Mouse (Mus musculus): ENCODE results near the gene Prh1. TPM values are rescaled to one million over a fixed set of nuclear protein-coding genes. Genes with fewer than 3 reads are reported as not detected.
"Not testable (repeated sequence)": the region's sequence is repeated elsewhere in the genome, so short reads cannot be mapped to it uniquely, and the experiment has no call there.

The Prh1 gene
- not detected in 2 replicates for polyA plus RNA-seq (2016; fragmentation: Nextera tagmentation; extraction: Ambion mirVana)

DNA sequence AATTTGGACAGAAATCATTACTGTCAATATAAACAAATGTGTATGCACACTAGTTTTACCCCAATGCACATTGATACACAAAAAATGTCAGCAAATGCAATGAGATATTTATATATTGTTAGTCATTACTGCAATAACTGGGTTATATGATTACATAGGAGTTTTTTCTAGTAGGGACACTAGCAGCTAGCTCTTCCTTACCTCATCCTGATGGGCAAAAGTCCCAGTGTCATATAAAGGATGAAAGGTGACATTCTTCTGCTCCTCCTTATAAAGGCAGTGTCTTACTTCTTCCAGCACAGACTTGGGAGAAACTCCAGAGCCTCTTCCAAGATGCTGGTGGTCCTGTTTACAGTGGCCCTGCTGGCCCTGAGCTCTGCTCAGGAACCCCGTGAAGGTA, at the start of gene Prh1:
Gene Prh1 (plus strand): TSS at position 301 of the 400 bp plus-strand sequence.
- not testable (repeated sequence) for H3K27ac ChIP-seq; H3K36me3 ChIP-seq; H3K9me3 ChIP-seq; ATAC-seq (ENCODE audit: low FRiP score, low read depth); H3K4me3 ChIP-seq; H3K27me3 ChIP-seq (replicated peaks); H3K9ac ChIP-seq; H3K4me2 ChIP-seq (replicated peaks); H3K4me1 ChIP-seq
- WGBS = 69% methylated on average over 1 of the region's 1 CpGs

DNA sequence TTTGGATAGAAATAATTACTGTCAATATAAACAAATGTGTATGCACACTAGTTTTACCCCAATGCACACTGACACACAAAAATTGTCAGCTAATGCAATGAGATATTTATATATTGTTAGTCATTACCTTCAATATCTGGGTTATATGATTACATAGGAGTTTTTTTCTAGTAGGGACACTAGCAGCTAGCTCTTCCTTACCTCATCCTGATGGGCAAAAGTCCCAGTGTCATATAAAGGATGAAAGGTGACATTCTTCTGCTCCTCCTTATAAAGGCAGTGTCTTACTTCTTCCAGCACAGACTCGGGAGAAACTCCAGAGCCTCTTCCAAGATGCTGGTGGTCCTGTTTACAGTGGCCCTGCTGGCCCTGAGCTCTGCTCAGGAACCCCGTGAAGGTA, 26.0 kb downstream of the Prh1 start, which contains the start of gene Prp2:
Gene Prp2 (plus strand): TSS at position 301 of the 400 bp plus-strand sequence.
- H3K27ac ChIP-seq; H3K9me3 ChIP-seq; H3K36me3 ChIP-seq; H3K4me3 ChIP-seq; H3K9ac ChIP-seq; H3K4me1 ChIP-seq; H3K4me2 ChIP-seq (replicated peaks); ATAC-seq (ENCODE audit: low FRiP score, low read depth); H3K27me3 ChIP-seq (replicated peaks): not testable (repeated sequence)
- WGBS = 77% methylated on average over 2 of the region's 2 CpGs

Other genes with a start within 250 kb of the Prh1 start
- not detected in 2 replicates for gene Gm8882, start 205.7 kb upstream of the Prh1 start, polyA plus RNA-seq (2016; fragmentation: Nextera tagmentation; extraction: Ambion mirVana)
- not detected in 2 replicates for gene Prp2, start 26.1 kb downstream of the Prh1 start, polyA plus RNA-seq (2016; fragmentation: Nextera tagmentation; extraction: Ambion mirVana)
- not detected in 2 replicates for gene A630073D07Rik, start 81.7 kb downstream of the Prh1 start, polyA plus RNA-seq (2016; fragmentation: Nextera tagmentation; extraction: Ambion mirVana)
- gene Tas2r120, start 87.1 kb downstream of the Prh1 start, polyA plus RNA-seq (2016; fragmentation: Nextera tagmentation; extraction: Ambion mirVana) = not detected in 2 replicates
- not detected in 2 replicates for gene Tas2r121, start 131.2 kb downstream of the Prh1 start, polyA plus RNA-seq (2016; fragmentation: Nextera tagmentation; extraction: Ambion mirVana)
- not detected in 2 replicates for gene Tas2r122, start 142.1 kb downstream of the Prh1 start, polyA plus RNA-seq (2016; fragmentation: Nextera tagmentation; extraction: Ambion mirVana)
- not detected in 2 replicates for gene Tas2r115, start 168.2 kb downstream of the Prh1 start, polyA plus RNA-seq (2016; fragmentation: Nextera tagmentation; extraction: Ambion mirVana)
- gene Tas2r124, start 184.9 kb downstream of the Prh1 start, polyA plus RNA-seq (2016; fragmentation: Nextera tagmentation; extraction: Ambion mirVana) = not detected in 2 replicates
- gene Tas2r102, start 192.3 kb downstream of the Prh1 start, polyA plus RNA-seq (2016; fragmentation: Nextera tagmentation; extraction: Ambion mirVana) = not detected in 2 replicates
- gene Tas2r136, start 208.4 kb downstream of the Prh1 start, polyA plus RNA-seq (2016; fragmentation: Nextera tagmentation; extraction: Ambion mirVana) = not detected in 2 replicates
- gene Tas2r117, start 233.0 kb downstream of the Prh1 start, polyA plus RNA-seq (2016; fragmentation: Nextera tagmentation; extraction: Ambion mirVana) = not detected in 2 replicates

All from neural tube, embryonic 12.5 days (tissue).